Mouse (Mus musculus): ENCODE data around the gene Pacsin1.

The Pacsin1 gene

DNA sequence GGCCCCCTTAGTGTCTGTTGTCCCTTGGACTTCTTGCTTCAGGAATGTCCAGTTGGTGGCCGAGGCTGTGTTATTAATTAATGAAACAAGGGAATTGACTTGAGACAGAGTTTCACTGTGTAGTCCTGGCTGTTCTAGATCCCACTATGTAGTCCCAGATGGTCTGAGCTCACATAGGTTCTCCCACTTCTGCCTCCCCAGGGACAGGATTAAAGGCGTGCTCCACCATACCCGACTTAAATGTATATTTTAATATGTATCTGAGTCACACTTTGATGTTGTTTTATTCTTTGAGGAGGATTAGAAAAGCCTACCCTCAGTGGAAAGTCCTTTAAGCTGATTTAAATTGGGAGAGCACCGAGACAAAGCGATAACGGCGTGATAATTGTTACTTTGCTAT, 21.0 kb downstream of the Pacsin1 start:
- CTCF ChIA-PET, result no interaction called here

DNA sequence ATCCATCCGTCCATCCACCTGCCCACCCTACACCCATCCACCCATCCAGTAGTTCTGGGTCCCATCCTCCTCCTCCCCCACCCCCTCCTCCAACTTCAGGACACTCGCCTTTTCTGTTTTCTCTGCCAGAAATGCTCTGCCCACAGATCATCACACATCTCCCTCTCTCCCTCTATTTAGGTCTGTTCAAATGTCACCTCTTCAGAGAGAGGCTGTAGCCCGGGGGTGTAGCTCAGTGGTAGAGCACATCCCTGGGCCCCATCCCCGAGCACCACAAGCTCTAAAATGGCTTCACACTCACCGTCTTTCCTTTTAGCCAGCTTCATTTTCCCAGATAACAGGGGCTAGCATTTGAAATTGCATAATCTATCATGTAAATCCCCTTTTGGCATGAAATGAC, 22.4 kb downstream of the Pacsin1 start:
- CTCF ChIA-PET, result interaction anchor here (0.6 kb wide), 2 partner anchors 526 to 734 kb away, joined by 4 to 8 read pairs; no protein-coding TSS in a partner anchor

DNA sequence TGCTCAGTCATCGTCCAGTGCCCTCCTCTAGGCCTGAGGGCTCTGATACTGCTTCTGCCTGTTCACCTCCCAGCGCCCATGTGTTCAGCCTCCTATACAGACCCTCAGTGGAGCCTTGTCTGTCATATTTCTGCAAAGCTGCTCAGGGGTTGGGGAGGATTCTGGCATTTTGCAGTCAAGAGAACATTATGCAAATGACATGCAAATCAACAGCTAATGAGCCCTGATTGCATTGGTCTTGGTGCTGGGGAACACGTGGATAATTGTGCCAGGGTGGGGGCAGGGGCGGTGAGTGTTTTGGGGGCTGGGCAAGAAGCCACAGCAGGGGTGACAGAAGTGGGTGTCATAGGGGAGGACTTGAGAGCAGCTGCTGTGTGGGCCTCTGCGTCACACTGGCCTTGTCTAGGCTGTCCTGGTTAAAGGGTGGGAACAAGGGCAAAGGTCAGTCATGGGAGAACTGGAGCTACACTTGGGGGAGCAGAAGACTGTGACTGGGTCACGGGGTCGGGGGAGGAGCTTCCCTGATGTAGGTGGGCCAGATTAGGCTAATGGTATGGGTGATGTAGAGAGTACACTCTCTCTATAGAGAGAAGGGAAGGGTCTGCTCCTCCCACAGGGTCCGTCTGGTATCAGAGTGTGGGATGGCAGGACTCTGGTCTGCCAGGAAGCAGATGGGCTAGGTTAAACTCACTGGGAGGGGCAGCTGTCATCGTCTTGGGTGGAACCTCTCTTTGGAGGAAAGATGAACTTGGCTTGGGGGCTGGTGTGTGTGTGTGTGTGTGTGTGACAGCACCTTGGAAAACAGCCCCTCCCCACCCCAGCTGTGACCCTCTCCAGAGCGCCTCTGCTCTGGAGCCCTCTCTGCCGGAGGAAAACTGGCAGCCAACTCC, 23.9 kb downstream of the Pacsin1 start:
- CTCF ChIA-PET, result no interaction called here

DNA sequence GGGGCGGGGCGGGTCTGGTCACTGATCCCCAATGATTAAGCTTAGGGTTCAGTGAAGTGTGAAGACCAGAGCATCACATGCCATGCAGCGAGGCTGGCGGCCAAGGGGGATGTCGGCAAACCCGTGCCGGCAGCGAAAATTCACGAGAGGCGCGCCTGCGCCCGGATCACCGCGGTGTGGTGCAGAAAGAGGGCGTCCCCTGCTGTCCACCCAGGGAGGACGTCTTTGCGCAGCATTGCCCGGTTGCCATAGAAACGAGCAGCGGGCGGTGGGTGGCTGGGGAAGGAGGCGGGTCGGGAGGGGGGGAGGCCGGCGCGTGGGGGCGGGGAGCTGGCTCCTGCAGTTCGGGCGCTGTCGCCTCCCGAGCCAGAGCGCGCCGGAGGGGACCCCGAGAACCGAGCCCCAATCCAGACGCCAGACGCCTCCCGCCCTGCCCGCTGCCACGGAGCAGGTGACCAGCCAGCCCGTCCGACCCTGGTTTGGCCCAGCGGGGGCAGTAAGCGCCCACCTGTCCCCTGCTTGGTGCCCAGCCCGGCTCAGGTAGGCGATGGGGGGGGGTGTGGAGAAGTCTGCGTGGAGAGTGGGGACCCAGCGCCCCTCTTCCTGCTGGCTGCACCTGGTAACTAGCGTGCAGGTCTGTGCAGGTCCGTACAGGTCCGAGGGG, 29.7 kb downstream of the Pacsin1 start:
- CTCF ChIA-PET, result no interaction called here

DNA sequence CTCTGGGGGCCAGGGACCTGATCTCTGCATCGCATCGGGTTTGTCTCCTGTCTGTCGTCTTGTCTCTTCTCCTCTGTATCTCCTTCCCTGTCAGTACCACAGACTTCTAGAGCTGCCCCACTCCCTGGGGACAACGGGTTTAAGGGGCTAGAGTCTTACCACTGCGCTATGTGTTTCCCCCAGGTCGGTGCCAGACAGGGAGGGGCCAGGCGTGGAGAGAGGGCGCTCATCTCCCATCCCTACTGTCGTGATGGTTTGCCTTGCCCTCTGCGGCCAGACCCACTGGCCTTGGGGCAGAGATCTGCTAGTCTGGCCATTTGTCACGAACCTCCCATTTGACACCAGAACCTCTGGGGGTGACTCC, 30.2 kb downstream of the Pacsin1 start:
- CTCF ChIA-PET, result no interaction called here

DNA sequence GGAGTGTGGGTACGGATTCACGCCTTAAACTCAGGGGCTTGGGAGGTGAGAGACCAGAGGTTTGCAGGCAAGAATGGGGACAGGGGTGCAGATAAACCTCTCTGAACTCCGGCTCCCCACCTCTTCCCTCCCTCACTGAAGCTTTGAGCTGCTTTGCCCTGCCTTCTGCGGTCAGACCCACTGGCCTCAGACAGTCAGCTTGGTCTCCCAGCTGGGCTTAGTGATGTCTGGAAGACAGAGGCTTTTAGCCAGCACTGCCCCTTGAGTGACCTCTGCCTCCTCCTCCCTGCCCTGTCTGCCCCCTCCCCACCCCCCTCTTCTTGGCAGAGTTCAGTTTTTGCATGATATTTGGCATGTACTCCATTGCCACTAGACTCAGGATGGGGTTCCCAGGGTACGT, 31.1 kb downstream of the Pacsin1 start:
- CTCF ChIA-PET, result interaction anchor here (0.7 to 0.8 kb wide), 2 partner anchors 15 to 239 kb away, joined by 5 to 7 read pairs; no protein-coding TSS in a partner anchor

DNA sequence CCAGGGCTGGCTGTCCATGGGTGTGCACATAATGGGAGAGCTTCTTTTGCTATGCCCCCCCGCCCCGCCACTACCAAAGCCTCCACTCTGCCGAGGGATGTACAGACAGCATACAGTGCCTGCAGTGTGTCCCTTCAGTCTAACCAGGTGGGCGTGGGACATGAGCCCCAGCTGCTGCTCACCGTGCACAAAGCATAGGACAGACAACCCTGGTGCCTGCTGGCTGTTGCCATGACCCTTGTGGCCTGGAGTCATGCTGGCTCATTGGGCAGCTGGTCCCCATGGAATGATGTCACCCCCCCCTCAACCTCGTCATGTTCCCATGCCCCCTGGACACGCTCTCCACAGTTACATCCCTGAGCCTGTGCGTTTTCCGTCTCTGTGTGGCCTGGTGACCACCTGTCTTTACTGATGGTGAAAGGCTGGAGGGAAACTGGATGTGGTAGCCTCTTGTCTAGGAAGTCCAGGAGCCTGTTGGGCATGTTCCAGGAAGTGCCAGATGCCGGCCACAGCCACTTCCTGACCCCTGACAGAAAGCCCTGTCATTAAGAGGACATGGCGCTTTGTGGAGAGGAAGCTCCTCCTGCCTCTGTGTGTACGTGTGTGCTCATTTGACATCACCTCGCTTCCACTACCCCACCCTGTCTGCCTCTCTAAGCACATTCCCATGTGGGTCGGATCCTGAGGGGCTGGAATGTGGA, 35.8 kb downstream of the Pacsin1 start:
- CTCF ChIA-PET, result interaction anchor here (0.7 kb wide), 1 partner anchor 1943 kb away, joined by 3 read pairs; no protein-coding TSS in a partner anchor

DNA sequence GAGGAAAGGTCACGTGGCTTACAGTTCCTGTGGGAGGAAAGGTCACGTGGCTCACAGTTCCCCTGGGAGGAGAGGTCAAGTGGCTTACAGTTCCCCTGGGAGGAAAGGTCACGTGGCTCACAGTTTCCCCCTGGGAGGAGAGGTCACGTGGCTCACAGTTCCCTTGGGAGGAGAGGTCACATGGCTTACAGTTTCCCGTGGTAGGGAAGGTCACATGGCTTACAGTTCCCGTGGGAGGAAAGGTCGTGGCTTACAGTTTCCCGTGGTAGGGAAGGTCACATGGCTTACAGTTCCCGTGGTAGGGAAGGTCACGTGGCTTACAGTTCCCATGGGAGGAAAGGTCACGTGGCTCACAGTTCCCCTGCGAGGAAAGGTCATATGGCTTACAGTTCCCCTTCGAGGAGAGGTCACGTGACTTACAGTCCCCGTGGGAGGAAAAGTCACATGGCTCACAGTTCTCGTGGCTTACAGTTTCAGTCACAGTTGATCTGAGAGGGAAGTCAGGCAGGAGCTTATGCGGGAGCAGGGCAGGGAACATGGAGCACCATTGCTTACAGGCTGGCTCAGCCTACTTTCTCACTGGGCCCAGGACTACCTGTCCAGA, 44.4 kb downstream of the Pacsin1 start:
- CTCF ChIA-PET, result interaction anchor here (0.7 kb wide), 1 partner anchor 176 kb away, joined by 4 read pairs; no protein-coding TSS in a partner anchor

DNA sequence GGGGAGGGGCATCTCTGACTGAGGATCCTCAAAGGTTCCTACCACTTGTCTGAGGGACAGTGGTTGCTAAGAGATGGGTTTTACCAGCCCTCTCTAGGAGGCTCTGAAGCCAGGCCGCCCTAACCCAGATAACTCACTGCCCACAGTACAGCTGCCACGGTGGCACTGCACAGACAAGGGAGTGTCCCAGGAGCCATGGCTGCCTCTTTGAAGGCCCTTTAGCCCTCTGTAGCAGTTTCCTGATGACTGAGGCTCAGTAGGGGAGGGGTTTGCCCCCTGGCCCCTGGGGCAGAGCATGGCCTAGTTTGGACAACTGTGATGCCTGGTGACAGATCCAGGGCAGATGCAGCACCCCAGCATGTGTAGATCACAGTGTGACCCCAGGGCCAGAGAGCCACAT, 45.5 kb downstream of the Pacsin1 start:
- CTCF ChIA-PET, result interaction anchor here (0.6 kb wide), 1 partner anchor 14 kb away, joined by 7 read pairs; no protein-coding TSS in a partner anchor

DNA sequence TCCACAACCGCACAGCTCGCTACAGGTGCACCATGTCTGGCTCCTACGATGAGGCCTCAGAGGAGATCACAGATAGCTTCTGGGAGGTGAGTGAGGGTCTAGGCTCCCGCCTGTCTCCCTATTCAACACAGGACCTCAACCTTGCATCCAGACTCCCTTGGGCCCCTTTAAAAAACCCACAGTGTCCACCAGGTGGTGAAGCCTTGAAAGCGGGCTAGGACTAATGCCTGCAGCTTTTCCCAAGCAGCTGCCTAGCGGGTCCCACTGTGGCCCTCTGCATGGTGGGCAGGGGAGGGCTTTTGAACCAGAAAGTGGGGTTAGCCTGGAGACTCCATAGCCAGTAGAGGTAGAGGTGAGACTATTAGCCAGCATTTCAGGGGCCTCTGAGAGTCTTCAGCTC, 46.5 kb downstream of the Pacsin1 start:
- CTCF ChIA-PET, result interaction anchor here (0.7 kb wide), 3 partner anchors 18 to 1593 kb away, joined by 6 to 9 read pairs (median 7); no protein-coding TSS in a partner anchor

DNA sequence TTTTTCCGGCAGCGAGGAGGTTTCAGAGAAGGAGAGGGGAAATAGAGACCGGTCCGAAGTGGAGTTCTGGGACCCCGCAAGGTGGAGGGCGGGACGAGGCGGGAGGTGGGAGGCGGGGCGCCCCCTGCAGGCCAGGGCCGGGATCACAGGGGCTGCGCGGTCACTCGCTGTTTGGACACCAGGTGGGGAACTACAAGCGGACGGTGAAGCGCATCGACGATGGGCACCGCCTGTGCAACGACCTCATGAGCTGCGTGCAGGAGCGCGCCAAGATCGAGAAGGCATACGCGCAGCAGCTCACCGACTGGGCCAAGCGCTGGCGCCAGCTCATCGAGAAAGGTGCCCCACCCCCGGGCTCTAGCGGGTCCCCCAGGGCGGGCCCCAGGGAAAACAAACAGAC, 47.2 kb downstream of the Pacsin1 start:
- CTCF ChIA-PET, result interaction anchor here (0.7 to 0.9 kb wide), 4 partner anchors 19 to 1593 kb away, joined by 6 to 12 read pairs (median 8); no protein-coding TSS in a partner anchor

DNA sequence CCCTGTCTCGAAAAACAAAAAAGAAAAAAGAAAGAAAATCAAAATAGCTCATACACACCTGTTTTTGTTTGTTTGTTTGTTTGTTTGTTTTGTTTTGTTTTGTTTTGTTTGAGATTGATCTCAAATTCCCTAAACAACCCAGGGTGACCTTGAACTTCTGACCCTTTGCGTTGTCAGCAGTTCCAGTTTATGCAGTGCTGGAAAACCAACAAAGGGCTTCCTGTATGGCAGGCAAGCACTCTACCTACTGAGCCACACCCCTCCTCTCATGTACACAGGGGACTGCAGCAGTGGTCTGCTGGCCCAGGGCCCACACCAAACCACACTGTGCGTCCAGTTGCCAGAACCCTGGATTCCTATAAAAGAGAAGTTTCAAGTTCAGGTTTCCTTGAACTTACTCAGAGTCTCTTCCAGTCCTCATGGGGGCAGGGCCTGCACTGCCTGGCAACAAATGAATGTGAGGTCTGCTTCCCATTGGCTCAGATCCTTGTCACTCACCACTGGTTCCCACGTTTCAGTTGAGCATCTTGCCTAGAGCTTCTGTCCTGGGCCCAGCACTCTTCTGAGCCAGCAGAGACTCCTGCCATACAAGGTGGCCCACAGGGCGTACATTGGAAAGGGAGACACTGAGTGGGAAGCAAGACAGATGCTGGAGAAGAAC, 48.8 kb downstream of the Pacsin1 start:
- CTCF ChIA-PET, result interaction anchor here (0.6 kb wide), 1 partner anchor 11 kb away, joined by 8 read pairs; no protein-coding TSS in a partner anchor

DNA sequence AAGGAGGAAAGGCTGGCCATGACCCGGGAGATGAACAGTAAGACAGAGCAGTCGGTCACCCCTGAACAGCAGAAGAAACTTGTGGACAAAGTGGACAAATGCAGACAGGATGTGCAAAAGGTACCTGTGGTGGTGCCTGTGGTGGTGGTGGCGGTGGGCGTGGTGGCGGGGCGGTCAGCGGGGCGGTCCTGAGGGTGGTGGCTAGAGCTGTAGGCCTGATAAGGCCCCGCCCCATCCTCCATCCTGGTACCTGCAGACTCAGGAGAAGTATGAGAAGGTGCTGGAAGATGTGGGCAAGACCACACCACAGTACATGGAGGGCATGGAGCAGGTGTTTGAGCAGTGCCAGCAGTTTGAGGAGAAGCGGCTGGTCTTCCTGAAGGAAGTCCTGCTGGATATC, 50.4 kb downstream of the Pacsin1 start:
- CTCF ChIA-PET, result no interaction called here

DNA sequence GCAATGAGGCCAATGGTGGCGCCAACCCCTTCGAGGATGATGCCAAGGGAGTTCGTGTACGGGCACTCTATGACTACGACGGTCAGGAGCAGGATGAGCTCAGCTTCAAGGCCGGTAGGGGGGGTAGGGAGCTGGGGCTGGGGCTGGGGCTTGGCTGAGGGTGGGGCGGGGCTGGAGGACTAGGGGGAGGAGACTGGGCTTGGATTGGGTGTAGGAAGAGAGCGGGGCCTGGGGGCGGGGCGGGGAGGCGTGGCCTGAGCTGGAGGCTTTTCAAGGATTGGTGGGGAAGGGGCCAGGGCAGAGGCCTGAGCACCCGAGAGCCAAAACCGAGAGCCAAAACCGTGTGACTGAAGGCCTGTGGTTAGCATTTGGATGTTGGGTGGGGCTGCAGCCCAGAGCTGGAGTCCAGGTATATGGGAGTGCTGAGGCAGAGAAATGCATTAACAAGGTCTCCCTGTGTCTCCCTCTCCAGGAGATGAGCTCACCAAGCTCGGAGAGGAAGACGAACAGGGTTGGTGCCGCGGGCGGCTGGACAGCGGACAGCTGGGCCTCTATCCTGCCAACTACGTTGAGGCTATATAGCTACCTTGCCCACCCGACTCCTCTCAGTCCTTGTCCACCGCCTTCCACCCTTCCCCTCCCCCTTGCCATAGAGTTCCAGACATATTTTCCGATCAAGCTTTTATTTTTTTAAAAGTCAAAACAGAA, 52.8 kb downstream of the Pacsin1 start:
- CTCF ChIA-PET, result interaction anchor here (0.6 to 0.7 kb wide), 3 partner anchors 38 to 577 kb away, joined by 3 to 4 read pairs (median 3); no protein-coding TSS in a partner anchor

DNA sequence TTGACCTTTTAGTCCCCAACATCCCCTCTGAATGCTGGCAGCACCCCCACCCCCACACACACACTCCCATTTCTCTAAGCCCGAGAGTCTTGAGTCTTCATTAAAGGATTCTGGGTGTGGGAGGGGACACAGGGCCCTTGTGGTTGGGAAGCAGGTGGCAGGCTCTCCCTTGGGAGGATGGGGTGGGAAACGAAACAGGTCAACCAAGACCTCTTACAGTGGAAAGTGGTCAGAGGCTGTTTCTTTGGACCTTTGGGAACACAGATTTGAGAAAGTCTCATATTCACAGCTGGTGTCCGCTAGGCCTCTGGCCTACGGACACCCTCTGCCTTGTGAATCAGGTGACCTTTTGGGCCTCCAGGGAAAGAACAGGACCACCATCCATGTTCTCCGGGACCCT, 54.3 kb downstream of the Pacsin1 start:
- CTCF ChIA-PET, result no interaction called here

DNA sequence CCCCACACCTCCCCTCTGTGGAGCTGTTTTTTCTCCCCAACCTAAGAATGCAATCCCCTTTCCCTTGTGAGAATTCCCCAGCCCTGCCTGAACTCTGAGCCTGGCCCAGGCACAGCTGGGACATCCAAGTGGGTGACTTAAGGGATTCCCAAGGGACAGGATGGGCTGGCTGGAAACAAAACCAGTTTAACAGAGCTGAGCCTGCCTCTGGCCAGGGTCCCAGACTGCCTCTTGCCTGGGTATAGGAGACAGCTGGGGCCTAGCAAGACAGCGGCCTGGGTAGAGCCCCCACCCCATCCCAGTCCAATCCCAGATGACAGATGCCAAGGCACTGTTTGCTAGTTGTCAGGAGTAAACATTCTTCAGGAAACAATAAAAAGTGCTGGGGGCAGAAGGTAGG, 57.5 kb downstream of the Pacsin1 start:
- CTCF ChIA-PET, result no interaction called here

DNA sequence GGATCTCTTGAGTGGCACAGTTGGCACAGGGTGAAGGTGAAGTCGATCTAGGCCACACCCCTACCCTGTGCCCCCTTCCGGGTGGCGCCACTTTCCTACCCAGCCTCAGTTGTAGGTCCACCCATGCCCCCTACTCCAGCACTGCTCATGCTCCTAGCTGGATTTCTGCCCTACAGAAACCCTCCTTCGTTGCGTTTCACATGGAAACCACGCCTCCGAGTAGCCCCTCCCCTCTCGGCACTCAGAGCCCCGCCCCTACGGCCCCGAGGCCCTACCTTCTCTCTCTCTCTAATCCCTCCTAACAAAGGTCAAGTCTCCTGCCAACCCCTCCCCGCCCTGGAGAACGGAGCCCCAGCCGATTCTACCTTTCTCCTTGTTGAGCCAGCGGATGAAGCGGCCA, 61.5 kb downstream of the Pacsin1 start:
- CTCF ChIA-PET, result no interaction called here

DNA sequence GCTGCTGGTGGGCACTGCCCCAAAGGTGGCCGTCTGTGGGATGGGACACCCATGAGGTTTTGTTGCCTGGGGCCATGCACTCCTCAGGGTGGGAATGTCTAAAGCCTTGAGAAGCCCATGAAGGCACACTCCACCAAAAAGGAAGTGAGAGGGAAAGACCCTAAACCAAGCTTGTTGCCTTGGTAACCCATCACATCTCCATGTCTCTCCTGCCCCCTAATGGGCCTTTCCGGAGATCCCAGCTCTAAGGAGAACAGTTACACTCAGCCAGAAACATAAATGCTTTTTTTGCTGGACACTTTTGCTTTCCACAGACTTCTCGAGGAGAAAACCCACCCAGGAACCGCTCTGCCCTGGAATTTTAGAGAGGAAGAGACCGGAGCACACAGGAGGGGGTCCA, 62.9 kb downstream of the Pacsin1 start:
- CTCF ChIA-PET, result no interaction called here

DNA sequence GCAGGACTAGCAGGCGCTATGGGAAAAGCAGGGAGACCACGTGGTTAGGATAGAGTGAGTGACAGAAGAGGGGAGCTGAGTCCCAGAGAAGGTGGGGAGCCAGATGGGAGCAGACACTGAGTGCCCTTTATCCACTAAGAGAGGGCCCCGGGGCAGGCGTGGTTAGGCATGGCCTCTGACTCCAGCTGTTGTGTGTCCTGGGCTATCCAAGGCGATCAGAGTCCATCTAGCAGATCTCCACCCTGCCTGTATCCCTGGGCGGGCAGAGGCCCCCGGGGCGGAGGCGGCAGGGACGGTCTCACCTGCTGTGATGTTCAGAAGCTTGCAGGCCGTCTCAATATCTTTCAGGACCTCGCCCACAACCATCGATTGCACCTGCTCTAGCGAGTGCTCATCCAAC, 64.4 kb downstream of the Pacsin1 start:
- CTCF ChIA-PET, result no interaction called here

DNA sequence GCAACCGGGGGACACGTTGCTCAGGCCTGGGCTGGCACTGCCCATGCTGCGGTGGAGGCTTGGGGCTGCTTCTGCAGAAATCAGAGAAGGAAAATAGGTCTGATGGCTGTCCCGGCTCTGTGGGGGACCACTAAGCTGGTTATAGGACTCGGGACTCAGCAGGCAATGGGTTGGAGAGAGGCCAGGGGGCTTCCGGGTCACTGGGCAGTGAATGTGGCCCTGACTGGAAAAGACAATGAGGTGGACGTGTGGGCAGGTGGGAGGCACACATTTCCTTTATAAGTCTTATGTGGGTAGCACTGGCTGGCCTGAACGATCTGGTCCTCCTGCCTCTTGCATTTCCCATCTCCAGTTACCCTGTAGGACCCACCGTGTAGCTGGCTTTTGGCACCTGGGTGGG, 65.0 kb downstream of the Pacsin1 start:
- CTCF ChIA-PET, result no interaction called here

Data from spleen, embryonic (tissue).